Comparison of ENCODE assay signal across 25 mouse cellular contexts in the genomic region with DNA sequence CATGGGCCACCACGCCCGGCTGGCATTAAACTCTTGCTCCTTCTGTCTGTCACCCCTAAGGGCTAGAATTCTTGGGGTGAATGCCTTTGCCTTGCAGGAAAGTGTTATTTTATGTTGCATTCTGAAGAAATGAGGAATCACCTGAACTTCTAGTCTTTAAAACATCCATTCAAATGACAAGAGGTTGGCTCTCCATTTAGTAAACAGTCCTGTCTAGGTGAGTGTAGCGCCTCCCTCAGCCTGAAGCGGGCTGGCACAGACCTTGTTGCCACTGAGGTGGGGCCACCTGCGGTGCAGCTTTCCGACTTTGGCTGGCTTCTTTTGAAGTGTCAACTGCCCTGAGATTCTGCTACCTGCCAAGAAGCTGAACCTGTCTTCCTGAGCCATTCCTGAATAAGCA.
"Had no signal": no experiment of that assay in that cellular context is flagged by ENCODE, and none has a peak within 500 bp of the region (broad histone marks: within the 10 kb centered on the region; RNA-seq: fewer than 3 reads in every experiment).

No protein-coding gene starts in this region.

- H3K27me3 ChIP-seq: heart, embryonic 15.5 days had no signal

- H3K36me3 ChIP-seq: heart, embryonic 10.5 days; heart, embryonic 13.5 days; heart, embryonic 15.5 days; hindbrain, embryonic 13.5 days; hindbrain, embryonic 15.5 days; kidney, embryonic 15.5 days; limb, embryonic 13.5 days; limb, embryonic 15.5 days; liver, embryonic 12.5 days had no signal

- DNase-seq: gastrocnemius, postnatal 14 days; gastrocnemius, postnatal 36 days; heart, adult 18-20 months; heart, postnatal 14 days; heart, postnatal 36 days; kidney, adult 11 months; kidney, adult 2 months; kidney, adult 9 months; kidney, postnatal 14 days; kidney, postnatal 36 days; layer of hippocampus, adult 9-11 months; layer of hippocampus, postnatal 36 days; left cerebral cortex, postnatal 4 days had no signal

- H3K9me3 ChIP-seq: heart, embryonic 10.5 days; heart, embryonic 13.5 days; heart, embryonic 15.5 days; hindbrain, embryonic 13.5 days; hindbrain, embryonic 15.5 days; kidney, embryonic 15.5 days; limb, embryonic 13.5 days; limb, embryonic 15.5 days; liver, embryonic 12.5 days had no signal

- ATAC-seq: hindbrain, postnatal 0 days; intestine, embryonic 16.5 days; liver, embryonic 12.5 days had no signal

- H3K9ac ChIP-seq: heart, embryonic 13.5 days; heart, embryonic 15.5 days; hindbrain, embryonic 13.5 days; hindbrain, embryonic 15.5 days; kidney, embryonic 15.5 days; limb, embryonic 13.5 days; limb, embryonic 15.5 days; liver, embryonic 12.5 days had no signal

- H3K4me3 ChIP-seq: heart, embryonic 10.5 days; heart, embryonic 13.5 days; heart, embryonic 15.5 days; hindbrain, embryonic 13.5 days; hindbrain, embryonic 15.5 days; kidney, embryonic 15.5 days; limb, embryonic 13.5 days; limb, embryonic 15.5 days; liver, embryonic 12.5 days had no signal

- H3K27ac ChIP-seq: heart, embryonic 10.5 days; heart, embryonic 13.5 days; heart, embryonic 15.5 days; hindbrain, embryonic 13.5 days; hindbrain, embryonic 15.5 days; hindbrain, postnatal 0 days; kidney, embryonic 15.5 days; kidney, postnatal 0 days; limb, embryonic 13.5 days; limb, embryonic 15.5 days; liver, embryonic 12.5 days had no signal

- H3K4me2 ChIP-seq: heart, embryonic 13.5 days; heart, embryonic 15.5 days; hindbrain, embryonic 13.5 days; hindbrain, embryonic 15.5 days; kidney, embryonic 15.5 days; limb, embryonic 13.5 days; limb, embryonic 15.5 days; liver, embryonic 12.5 days had no signal
